Mouse (Mus musculus) limb, embryonic 15.5 days (tissue): ENCODE measurements around the gene Egfem1. TPM values are rescaled to one million over a fixed set of nuclear protein-coding genes. Genes with fewer than 3 reads are reported as not detected.

ENCODE experiments used
- ATAC-seq: fragments of 200-750 bp; cut with Nextera tagmentation; 2 replicates; pipeline ENCODE4 v1.8.0; 2017; ENCODE audit warnings: low read depth, moderate TSS enrichment; ENCODE audit not compliant: insufficient number of reproducible peaks, low FRiP score, low TSS enrichment
- H3K27ac ChIP-seq: fragments of 300-500 bp; sonication (generic); 2 replicates; pipeline ENCODE4 v1.5.1; 2015; ENCODE audit warnings: moderate library complexity, mild to moderate bottlenecking, inconsistent platforms
- H3K27me3 ChIP-seq: fragments of 300-500 bp; sonication (generic); 2 replicates; pipeline ENCODE4 v1.6.1; 2015; ENCODE audit warnings: inconsistent platforms
- H3K36me3 ChIP-seq: fragments of 300-500 bp; sonication (generic); 2 replicates; pipeline ENCODE4 v1.6.1; 2015; ENCODE audit warnings: inconsistent platforms
- H3K4me1 ChIP-seq: fragments of 300-500 bp; sonication (generic); 2 replicates; pipeline ENCODE4 v1.6.1; 2015; ENCODE audit warnings: inconsistent platforms
- H3K4me2 ChIP-seq: fragments of 300-500 bp; sonication (generic); 2 replicates; pipeline ENCODE4 v1.6.1; 2015; ENCODE audit warnings: mild to moderate bottlenecking, inconsistent platforms
- H3K4me3 ChIP-seq: fragments of 300-500 bp; sonication (generic); 2 replicates; pipeline ENCODE4 v1.5.1; 2015; ENCODE audit warnings: mild to moderate bottlenecking, inconsistent platforms
- H3K9ac ChIP-seq: fragments of 300-500 bp; sonication (generic); 2 replicates; pipeline ENCODE4 v1.6.1; 2015; ENCODE audit warnings: inconsistent platforms
- H3K9me3 ChIP-seq: fragments of 300-500 bp; sonication (generic); 2 replicates; pipeline ENCODE4 v1.6.1; 2016; ENCODE audit warnings: inconsistent platforms
- WGBS: fragments of 180-500 bp; shearing (Covaris S2); methylation state at CpG from one replicate; pipeline ENCODE4 v1.1.7; 2015; 5-methylcytosine and 5-hydroxymethylcytosine counted together
- polyA plus RNA-seq: library from polyadenylated mRNA; unstranded; fragments of >200 nt; fragmentation: Nextera tagmentation; extraction: Ambion mirVana; gene quantifications from 2 replicates; pipeline ENCODE4 v1.2.1, GENCODE M21; 2015

The Egfem1 gene
- polyA plus RNA-seq, 1 experiment from 2014 or later = 6.1 TPM

GRCm38 (mm10) chr3:29222414-29222813 is 140.6 kb downstream of the Egfem1 start:
- Histone ChIP-seq H3K9me3 (no peaks in the 10 kb centered on the region), H3K27ac (no peak overlapping the region), H3K4me2 (no peak overlapping the region), H3K4me3 (no peak overlapping the region), H3K4me1 (no peaks in the 10 kb centered on the region), H3K36me3 (no peaks in the 10 kb centered on the region), H3K9ac (no peak overlapping the region), H3K27me3 (no peaks in the 10 kb centered on the region)
- 84% methylated on average over 2 of the region's 2 CpGs for WGBS
- no peak for ATAC-seq

DNA sequence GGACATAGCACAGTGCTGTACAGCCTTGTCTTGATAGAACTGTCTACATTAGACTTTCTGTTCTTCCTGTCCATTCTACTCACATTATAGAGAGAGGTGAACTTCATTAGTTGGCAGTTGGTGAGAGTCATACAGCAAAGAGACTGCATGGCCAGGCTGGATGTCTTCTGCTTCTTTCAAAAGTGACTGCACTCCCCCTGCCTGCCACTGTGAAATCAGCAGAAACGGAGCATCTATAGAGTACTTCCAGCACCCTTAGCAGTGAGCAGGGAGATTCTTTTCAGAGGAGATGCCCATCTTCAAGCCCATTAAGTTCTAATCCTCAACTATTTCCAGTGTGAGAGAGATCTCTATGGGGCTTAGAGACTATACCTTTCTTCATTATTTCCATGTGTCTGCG is 147.9 kb downstream of the Egfem1 start:
- Histone ChIP-seq H3K9me3 (no peaks in the 10 kb centered on the region), H3K36me3 (no peaks in the 10 kb centered on the region), H3K4me2 (no peak overlapping the region), H3K4me3 (no peak overlapping the region), H3K4me1 (no peaks in the 10 kb centered on the region), H3K9ac (no peak overlapping the region), H3K27ac (no peak overlapping the region), H3K27me3 (no peaks in the 10 kb centered on the region)
- no peak for ATAC-seq
- 58% methylated on average over 2 of the region's 2 CpGs for WGBS

DNA sequence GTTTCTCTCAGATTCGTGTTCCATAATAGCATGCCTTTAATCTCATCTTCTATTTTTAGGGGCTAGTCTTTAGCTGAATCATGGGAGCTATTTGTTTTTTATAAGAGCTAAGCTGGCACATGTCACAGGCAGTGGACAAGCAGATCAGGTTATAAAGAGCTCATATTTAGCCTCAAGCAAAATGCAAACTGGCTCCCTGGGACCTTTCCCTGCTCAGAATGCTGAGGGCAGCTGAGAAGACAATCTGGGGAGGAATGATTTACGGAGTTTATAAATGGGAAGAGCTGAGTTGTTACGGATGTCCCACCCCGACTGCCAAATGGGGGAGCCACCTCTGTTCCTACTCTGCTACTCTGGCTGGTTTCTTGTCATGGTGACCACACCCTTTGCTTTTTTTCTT is 153.7 kb downstream of the Egfem1 start:
- Histone ChIP-seq H3K27ac (no peak overlapping the region), H3K36me3 (no peaks in the 10 kb centered on the region), H3K27me3 (no peaks in the 10 kb centered on the region), H3K4me3 (no peak overlapping the region), H3K4me1 (no peaks in the 10 kb centered on the region), H3K4me2 (no peak overlapping the region), H3K9ac (no peak overlapping the region), H3K9me3 (no peaks in the 10 kb centered on the region)
- no peak for ATAC-seq
- 31% methylated on average over 4 of the region's 4 CpGs for WGBS

DNA sequence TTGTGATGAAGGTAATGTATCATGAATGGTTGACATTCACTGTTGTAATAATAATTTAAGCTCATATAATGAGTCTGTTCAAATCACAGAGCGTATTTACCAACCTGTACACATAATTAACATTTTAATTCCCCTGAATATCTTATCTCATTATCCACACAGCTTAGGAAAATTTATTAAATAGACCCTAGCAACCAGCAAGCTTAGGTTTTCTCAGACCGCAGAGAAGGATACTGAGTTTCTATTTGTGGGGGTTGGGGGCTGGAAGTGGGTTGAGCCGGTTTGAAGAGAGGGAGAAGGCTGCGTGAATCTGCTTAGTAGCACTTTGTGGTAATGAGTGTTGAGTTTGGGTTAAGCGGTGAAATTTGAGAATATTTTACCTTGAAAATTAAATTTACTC is 154.7 kb downstream of the Egfem1 start:
- Histone ChIP-seq H3K36me3 (no peaks in the 10 kb centered on the region), H3K27me3 (no peaks in the 10 kb centered on the region), H3K4me1 (no peaks in the 10 kb centered on the region), H3K27ac (no peak overlapping the region), H3K4me2 (no peak overlapping the region), H3K4me3 (no peak overlapping the region), H3K9me3 (no peaks in the 10 kb centered on the region), H3K9ac (no peak overlapping the region)
- no peak for ATAC-seq
- 81% methylated on average over 5 of the region's 5 CpGs for WGBS

DNA sequence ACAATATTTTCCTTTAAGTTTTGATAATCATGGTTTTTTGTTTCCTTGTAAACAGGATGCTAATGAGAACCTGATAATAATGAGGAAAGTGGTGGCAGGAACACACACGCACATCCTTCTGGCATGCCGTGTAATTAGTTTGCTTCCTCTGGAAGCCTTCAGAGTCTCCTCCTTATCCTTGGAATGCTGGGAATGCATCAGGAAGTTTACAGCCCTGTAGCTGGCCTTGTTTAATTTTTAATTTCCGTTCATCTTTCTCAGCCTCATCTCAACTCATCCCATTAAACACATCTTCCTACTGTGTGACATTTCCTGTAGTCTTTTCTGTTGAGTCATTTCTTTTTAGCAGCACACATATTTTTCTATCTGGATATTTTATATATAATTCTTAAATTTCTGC is 161.8 kb downstream of the Egfem1 start:
- no peaks in the 10 kb centered on the region for H3K4me1 ChIP-seq
- H3K9ac ChIP-seq = no peak overlapping the region
- no peaks in the 10 kb centered on the region for H3K9me3 ChIP-seq
- no peak overlapping the region for H3K4me2 ChIP-seq
- no peak for ATAC-seq
- H3K4me3 ChIP-seq = no peak overlapping the region
- no peaks in the 10 kb centered on the region for H3K36me3 ChIP-seq
- H3K27me3 ChIP-seq = no peaks in the 10 kb centered on the region
- 12% methylated on average over 3 of the region's 3 CpGs for WGBS
- no peak overlapping the region for H3K27ac ChIP-seq

- no peaks in the 10 kb centered on the region for H3K9me3 ChIP-seq
- WGBS = 87% methylated on average over 4 of the region's 4 CpGs
- no peak overlapping the region for H3K9ac ChIP-seq
- no peaks in the 10 kb centered on the region for H3K4me1 ChIP-seq
- H3K27ac ChIP-seq = no peak overlapping the region
- no peaks in the 10 kb centered on the region for H3K36me3 ChIP-seq
- ATAC-seq = no peak
- no peaks in the 10 kb centered on the region for H3K27me3 ChIP-seq
- H3K4me3 ChIP-seq = no peak overlapping the region
- H3K4me2 ChIP-seq = no peak overlapping the region
These were observed 209.8 kb downstream of the Egfem1 start for GRCm38 (mm10) chr3:29291633-29292032.

DNA sequence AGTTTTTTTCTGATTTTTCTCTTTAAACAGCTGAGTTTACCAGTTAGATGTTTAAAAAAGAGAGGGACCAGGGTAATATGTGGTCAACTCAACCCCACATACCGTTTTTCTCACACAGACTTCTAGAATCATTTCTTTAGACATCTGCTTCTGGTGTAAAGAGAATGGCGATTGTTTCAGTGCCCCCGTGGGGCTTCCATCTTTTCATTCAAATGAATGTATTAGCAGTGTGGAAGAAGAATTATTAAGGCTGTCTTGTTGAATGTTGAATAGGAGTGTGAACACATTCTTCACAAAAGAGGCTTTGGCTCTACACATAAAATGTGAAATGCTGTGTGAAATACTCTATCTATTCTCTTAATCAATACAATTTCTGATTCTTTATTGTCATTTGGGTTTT is 210.4 kb downstream of the Egfem1 start:
- Histone ChIP-seq H3K9ac (no peak overlapping the region), H3K27me3 (no peaks in the 10 kb centered on the region), H3K9me3 (no peaks in the 10 kb centered on the region), H3K36me3 (no peaks in the 10 kb centered on the region), H3K4me2 (no peak overlapping the region), H3K27ac (no peak overlapping the region), H3K4me1 (no peaks in the 10 kb centered on the region), H3K4me3 (no peak overlapping the region)
- no peak for ATAC-seq
- 71% methylated on average over 3 of the region's 3 CpGs for WGBS

DNA sequence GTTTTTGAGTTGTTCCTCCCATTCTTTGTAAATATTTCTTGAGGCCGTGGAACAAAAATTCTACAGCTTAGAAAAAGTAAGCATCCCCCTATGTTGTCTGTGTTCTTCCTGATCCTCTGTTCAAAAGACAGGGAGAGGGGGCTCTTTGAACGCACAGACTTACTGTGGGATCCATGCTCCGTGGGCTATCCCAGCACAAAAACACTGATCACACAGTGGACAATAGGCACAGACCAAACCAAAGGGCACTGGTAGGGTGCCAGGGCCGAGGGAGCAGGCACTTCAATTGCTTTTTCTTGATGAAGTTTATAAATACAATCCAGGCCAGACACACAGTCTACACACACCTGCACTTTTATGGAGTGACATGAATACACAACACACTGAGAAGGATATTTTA is 211.4 kb downstream of the Egfem1 start:
- H3K27me3 ChIP-seq = no peaks in the 10 kb centered on the region
- no peak for ATAC-seq
- 61% methylated on average over 4 of the region's 4 CpGs for WGBS
- no peaks in the 10 kb centered on the region for H3K9me3 ChIP-seq
- no peaks in the 10 kb centered on the region for H3K4me1 ChIP-seq
- no peaks in the 10 kb centered on the region for H3K36me3 ChIP-seq
- H3K4me2 ChIP-seq = no peak overlapping the region
- no peak overlapping the region for H3K9ac ChIP-seq
- H3K27ac ChIP-seq = no peak overlapping the region
- H3K4me3 ChIP-seq = no peak overlapping the region

GRCm38 (mm10) chr3:29342223-29342791 is 260.5 kb downstream of the Egfem1 start:
- H3K27me3 ChIP-seq = no peaks in the 10 kb centered on the region
- 43% methylated on average over 3 of the region's 3 CpGs for WGBS
- no peak overlapping the region for H3K4me3 ChIP-seq

DNA sequence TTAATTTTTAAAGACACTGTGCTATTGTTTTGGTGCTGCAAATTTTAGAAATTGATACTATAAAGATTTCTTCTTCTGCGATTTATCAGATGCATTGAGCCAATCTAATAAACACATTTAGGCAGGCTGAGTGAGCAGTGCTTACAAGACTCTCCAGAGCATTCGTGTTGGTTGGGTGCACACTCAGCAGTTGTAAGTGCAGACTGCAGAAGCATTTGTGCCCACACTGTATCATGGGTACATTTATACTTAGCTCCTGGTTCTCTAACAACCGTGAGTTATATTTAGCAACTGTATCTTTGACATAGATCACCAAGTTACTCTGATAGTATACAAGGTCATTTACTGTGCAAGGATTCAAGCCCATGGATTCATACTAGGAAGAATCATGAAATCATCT is 264.0 kb downstream of the Egfem1 start:
- Histone ChIP-seq H3K27me3 (no peaks in the 10 kb centered on the region), H3K36me3 (no peaks in the 10 kb centered on the region), H3K4me3 (no peak overlapping the region), H3K27ac (no peak overlapping the region), H3K4me1 (no peaks in the 10 kb centered on the region), H3K9ac (no peak overlapping the region), H3K9me3 (no peaks in the 10 kb centered on the region), H3K4me2 (no peak overlapping the region)
- WGBS = 75% methylated on average over 3 of the region's 3 CpGs
- ATAC-seq = no peak

More at GRCm38 (mm10) chr3:29342223-29342791, 260.5 kb downstream of the Egfem1 start:
- H3K9me3 ChIP-seq = no peaks in the 10 kb centered on the region
- H3K36me3 ChIP-seq = no peaks in the 10 kb centered on the region
- no peaks in the 10 kb centered on the region for H3K4me1 ChIP-seq
- H3K9ac ChIP-seq = no peak overlapping the region
- H3K27ac ChIP-seq = no peak overlapping the region
- ATAC-seq = no peak
- H3K4me2 ChIP-seq = no peak overlapping the region

- WGBS = 25% methylated on average over 8 of the region's 8 CpGs
- Histone ChIP-seq H3K27ac (no peak overlapping the region), H3K27me3 (no peaks in the 10 kb centered on the region), H3K4me1 (no peaks in the 10 kb centered on the region), H3K9ac (no peak overlapping the region), H3K36me3 (no peaks in the 10 kb centered on the region), H3K4me2 (no peak overlapping the region), H3K4me3 (no peak overlapping the region), H3K9me3 (no peaks in the 10 kb centered on the region)
- no peak for ATAC-seq
These were observed 285.1 kb downstream of the Egfem1 start for GRCm38 (mm10) chr3:29366907-29367306.

- Histone ChIP-seq H3K27ac (no peak overlapping the region), H3K4me3 (no peak overlapping the region), H3K9me3 (no peaks in the 10 kb centered on the region), H3K27me3 (no peaks in the 10 kb centered on the region), H3K9ac (no peak overlapping the region), H3K36me3 (no peaks in the 10 kb centered on the region), H3K4me1 (no peaks in the 10 kb centered on the region), H3K4me2 (no peak overlapping the region)
- 77% methylated on average over 5 of the region's 5 CpGs for WGBS
- no peak for ATAC-seq
These were observed 288.7 kb downstream of the Egfem1 start for GRCm38 (mm10) chr3:29370519-29370918.

GRCm38 (mm10) chr3:29381255-29381654 is 299.4 kb downstream of the Egfem1 start:
- no peak overlapping the region for H3K27ac ChIP-seq
- no peak overlapping the region for H3K9ac ChIP-seq
- no peaks in the 10 kb centered on the region for H3K27me3 ChIP-seq
- H3K4me1 ChIP-seq = no peaks in the 10 kb centered on the region
- H3K9me3 ChIP-seq = no peaks in the 10 kb centered on the region
- WGBS = 26% methylated on average over 2 of the region's 2 CpGs
- ATAC-seq = no peak
- H3K4me3 ChIP-seq = no peak overlapping the region
- H3K36me3 ChIP-seq = no peaks in the 10 kb centered on the region
- H3K4me2 ChIP-seq = no peak overlapping the region
